Mouse (Mus musculus): Measurements from ENCODE around the gene Tmem100. TPM values are rescaled to one million over a fixed set of nuclear protein-coding genes. Genes with fewer than 3 reads are reported as not detected.

The Tmem100 gene
- 0.58 and 1.2 TPM in 2 replicates for polyA plus RNA-seq (2012)

DNA sequence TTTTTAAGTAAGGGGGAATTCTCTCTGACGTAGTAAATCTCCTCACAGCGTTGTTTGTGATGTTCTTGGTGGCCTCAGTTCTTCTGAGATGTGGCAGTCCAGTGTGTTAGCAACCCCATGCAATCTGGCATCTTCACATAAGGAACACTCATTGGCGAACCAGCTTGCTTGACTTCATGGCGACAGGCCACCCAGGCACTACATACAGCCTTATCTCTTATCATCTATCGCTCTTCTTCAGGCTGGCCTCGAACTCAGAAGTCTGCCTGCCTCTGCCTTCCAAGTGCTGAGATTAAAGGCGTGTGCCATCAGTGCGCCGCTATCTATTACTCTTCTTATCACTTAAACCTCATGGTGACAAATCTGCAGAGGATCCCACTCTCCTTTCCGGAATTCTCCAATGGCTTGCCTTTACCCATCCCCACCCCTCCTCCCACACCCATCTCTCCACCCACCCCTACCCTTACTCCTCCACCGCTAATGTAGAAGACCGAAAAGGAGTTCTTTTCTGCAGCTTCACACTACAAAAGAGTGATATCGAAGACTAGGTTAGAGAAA, at the start of gene Tmem100:
Gene Tmem100 (plus strand): TSS at position 508 of the 558 bp plus-strand sequence.
- TF ChIP-seq GATA1 (IDR thresholded peaks at IDR 0.05; ENCODE audit: low read length) = no peak

DNA sequence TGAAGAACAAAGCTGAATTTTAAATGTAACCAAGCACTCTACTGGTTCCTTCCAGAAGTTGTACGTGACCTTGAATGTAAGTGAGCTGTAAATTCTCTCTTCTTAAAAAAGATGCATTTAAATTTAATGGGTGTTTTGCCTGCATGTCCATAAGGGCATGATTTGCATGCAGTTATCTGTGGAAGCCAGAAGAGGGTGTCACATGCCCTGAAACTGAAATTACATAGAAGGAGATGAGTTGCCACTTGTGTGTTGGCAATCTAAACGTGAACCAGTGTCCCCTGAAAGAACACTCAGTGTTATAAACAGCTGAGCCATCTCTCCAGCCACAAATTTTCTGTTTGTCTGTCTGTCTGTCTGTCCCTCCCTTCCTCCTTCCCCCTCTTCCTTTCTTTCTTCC, 47.2 kb upstream of the Tmem100 start:
- no peak for TF ChIP-seq GATA1 (IDR thresholded peaks at IDR 0.05; ENCODE audit: low read length)

DNA sequence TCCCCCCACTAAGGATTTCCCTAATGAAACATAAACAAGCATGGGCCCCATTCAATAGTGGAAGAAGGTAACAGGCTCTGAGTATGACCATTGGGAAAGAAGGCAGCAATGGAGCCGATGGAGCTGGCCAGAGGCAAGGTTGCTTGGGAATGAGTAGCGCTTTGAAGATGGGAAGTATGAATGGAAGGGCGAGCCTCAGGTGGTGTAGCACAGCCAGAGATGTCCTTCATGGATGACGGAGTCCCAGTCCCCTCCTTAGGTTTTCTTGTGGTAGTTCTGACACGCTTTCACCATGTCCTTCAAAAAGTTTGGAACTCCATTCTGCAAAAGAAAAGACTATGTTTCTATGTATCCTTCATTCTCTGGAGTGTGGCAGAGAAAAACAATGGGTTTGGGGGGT, 45.7 kb upstream of the Tmem100 start:
- no peak for TF ChIP-seq GATA1 (IDR thresholded peaks at IDR 0.05; ENCODE audit: low read length)

DNA sequence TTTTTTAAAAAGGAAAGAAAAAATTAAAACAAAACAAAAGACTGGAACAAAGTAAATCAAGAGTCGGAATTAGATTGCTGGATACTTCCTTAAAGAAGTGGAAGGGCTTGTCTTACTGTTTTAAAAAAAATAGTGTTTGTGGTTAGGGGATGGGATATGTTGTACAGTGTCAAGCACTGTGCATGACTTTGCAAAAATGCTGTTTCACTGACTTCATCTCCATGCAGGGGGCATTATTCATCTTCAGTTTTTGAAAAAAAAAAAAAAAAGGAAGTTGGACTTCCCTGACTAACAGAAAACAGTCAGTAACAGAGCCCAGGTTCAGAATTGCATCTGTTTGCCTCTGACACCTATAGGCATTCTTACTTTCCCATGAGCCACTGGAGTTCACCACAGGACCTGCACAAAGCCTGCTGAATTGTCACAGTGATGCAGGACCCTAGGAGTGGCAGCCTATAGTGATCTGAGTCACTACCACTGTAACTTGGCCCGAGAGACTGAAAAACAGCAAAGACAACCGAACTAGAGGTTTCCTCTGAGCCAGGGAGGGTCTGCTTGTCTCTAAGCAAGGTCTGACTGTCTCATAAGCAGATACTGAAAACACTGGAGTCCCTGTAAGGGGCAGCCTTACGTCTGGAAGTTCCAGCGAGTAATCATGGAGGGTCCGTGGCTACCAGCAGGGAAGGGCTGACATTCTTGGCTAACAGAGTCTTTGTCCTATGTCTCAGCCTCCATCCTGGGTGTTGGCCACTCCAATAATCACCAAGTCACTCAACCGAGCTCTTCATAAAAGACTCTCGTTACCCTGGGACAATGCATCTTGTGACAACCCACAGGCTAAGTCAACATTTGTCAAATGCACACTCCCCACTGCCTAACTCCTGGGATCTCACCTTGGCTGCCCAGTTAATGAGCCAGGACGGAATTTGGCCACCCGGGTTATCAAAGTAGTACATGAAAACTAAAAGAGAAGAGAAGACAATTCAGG, 44.7 kb upstream of the Tmem100 start:
- TF ChIP-seq GATA1 (IDR thresholded peaks at IDR 0.05; ENCODE audit: low read length) = no peak

DNA sequence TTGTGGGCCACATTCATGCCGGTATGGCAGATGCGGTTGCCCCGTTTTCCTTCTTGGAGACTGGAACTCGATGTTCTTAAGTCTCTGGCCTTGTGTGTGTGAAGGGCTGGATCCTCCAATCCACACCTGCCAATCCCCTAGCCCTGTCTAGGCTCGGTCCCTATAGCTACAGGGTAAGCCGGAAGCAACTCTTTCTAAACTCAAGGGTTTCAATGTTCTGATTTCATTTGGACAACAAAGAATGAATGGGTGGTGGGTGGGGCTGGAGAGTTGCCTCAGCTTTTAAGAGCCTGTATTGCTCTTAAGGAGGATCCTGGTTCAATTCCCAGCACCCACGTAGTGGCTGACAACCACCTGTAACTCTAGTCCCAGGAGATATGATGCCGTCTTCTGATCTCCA, 43.6 kb upstream of the Tmem100 start:
- TF ChIP-seq GATA1 (IDR thresholded peaks at IDR 0.05; ENCODE audit: low read length) = no peak

DNA sequence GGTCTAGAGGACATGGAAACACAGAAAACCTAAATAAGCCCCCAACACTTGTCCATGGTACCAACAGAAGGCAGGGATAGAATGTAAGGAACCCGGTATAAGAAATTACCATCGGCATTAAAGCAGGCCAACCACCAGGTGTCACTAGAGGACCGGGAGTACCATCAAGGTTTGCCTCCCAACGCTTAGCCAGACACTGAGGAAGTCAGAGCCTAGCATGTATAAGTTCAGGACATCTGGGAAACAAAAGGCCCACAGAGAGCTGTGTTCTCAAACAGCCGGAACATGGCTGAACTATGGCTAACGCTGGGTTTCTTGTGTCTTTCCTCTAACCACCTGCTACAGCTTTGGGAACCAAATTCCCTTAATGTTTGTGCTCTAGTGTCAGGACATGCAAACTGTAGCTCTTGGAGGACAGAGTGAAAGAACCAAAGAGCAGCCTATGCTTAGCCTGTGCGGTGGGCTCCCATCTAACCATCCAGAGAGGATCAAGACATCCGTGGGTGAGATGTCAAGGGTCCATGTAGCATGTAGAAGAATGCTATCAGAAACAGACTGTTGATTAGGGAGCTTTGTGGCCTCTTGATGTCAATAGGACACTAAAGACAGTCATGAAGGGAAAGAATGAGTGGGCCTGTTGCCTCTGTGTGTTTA, 41.1 kb upstream of the Tmem100 start:
- TF ChIP-seq GATA1 (IDR thresholded peaks at IDR 0.05; ENCODE audit: low read length) = no peak

DNA sequence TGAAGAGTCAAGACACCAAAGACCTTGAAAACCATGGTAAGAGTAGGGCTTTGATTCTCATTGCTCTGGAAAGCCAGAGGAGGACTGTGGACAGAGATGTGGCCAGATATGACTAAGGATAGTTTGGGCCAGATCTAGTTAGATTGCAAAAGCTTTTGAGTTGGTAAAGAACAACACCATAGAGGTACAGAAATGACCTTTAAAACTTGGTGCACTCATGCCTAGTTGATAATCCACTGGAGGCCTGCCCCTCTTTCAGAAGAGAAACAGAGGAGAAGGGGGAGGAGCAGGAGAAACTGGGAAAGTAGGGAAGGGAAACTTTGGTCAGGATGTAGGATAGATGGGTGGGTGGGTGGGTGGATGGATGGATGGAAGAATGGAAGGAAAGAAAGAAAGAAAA, 38.5 kb upstream of the Tmem100 start:
- no peak for TF ChIP-seq GATA1 (IDR thresholded peaks at IDR 0.05; ENCODE audit: low read length)

DNA sequence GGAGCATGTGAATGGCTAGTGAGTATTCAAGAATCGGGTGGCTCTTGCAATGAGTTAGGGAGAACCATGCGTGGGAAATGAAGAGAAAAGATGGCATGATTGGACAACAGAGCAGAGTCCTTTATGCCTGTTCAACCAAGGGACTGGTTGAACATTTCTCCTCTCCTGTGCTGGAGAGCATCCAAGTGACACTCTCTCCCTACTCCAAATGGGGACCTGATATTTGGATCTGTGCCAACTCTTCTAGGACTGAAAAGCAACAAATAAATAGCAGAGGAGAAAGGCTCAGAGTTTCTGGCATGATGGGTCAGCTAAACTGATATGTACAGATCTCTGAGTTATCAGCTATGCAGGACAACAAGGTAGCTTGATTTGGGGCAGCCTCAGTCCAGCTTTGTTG, 35.4 kb upstream of the Tmem100 start:
- no peak for TF ChIP-seq GATA1 (IDR thresholded peaks at IDR 0.05; ENCODE audit: low read length)

DNA sequence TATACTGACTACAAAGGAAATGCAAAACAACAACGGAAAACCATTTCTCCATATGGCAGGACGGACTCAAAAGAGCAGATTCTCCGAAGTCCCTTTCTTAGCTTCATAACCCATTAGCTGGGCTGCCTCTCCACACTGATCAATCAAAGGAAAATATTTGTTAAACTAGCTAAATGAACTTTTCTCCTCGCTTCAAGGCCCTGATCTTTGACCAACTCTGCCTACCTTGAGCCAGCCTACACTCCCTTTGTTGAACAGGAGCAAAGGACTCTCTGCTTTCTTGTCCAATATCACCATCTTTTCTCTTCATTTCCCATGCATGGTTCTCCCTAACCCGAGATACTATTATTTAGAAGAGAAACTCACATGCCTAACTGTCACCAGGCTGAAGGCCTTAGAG, 34.6 kb upstream of the Tmem100 start:
- no peak for TF ChIP-seq GATA1 (IDR thresholded peaks at IDR 0.05; ENCODE audit: low read length)

DNA sequence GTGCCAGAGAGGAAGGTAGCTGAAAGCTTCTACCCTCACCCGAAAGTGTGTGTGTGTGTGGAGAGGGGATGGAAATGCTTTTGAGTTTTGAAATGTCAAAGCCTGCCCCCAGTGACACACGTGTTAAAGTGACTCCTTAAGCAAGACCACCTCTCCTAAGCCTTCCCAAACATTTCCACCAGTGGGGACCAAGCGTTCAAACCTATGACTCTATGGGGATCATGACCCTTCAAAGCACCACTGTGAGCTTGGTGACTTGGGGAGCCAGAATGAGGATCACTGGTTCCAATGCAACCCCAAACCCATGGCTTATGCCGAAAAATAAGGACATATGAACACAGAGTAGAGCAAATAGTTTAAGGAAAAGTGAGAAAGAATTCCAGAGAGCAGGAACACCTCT, 33.7 kb upstream of the Tmem100 start:
- no peak for TF ChIP-seq GATA1 (IDR thresholded peaks at IDR 0.05; ENCODE audit: low read length)

DNA sequence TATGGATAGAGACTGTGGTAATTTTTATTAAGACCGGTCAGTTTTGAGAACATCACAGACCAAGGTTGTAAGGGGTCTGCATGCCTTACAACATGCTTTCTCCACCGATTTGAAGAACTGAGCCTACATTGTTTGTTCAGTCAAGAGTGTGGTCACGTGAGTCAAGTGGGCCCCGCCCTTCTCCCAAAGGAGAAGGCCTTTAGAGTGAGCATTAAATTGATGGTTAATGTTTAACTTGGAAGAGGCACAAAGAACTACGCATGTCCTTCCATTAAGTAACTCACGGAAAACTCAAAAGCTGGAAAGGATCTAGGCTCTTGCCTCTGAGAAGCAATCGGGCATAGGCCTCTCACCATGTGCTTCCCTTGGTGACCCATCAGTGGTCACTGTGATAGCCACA, 33.3 kb upstream of the Tmem100 start:
- TF ChIP-seq GATA1 (IDR thresholded peaks at IDR 0.05; ENCODE audit: low read length) = no peak

DNA sequence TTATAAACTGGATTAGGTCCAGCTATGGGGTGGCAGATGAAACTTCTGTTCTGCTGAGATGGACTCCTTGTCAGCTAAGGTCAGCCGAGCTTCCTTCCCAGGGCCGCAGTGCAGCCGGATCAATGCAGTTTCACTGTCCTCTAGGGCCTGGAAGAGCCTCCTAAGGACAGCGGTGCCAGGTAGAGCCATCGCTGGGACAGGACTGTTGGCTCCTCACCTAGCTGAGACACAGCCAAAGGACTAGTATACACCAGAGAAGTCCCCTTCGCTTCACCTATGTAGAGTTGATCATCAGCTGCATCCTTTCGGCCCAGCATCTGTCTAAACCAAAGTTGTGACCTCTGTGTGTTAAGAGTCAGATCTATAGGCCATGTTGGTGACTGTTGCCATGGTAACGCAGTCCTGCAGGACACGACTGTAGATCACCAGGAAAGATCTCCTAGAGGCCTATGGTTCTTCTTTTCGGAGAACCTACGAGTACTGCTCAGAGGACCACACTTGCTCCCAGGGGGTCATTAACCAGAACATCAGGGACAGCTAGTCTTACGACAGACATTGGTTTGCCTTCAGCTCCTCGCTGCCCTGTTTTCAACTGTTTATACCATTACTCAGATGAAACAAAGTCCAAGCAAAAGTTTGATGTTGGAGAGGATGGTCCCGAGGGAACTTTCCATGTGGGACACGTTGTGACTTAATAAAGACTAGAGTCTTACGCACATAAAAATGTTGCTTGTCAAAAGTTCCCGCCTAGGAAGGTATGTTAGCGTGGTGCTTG, 31.0 kb upstream of the Tmem100 start:
- no peak for TF ChIP-seq GATA1 (IDR thresholded peaks at IDR 0.05; ENCODE audit: low read length)

DNA sequence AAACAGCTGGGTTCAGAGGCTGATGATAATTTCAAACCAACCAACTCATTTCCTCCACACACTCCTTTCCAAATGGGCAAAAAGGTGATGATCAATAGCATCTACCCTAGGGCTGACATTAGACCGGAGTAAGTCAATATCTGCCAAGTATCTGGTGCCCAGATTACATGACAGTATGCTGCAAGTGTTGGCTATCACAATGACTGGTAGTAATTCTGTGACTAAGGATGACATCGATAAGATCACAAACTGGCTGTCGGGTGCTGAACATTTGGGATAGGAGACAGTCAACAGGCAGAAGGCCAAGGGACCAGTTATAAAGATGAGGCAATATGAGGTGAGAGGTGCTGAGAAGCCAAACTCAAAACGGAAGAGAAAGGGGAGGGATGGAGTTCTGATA, 29.5 kb upstream of the Tmem100 start:
- TF ChIP-seq GATA1 (IDR thresholded peaks at IDR 0.05; ENCODE audit: low read length) = no peak

DNA sequence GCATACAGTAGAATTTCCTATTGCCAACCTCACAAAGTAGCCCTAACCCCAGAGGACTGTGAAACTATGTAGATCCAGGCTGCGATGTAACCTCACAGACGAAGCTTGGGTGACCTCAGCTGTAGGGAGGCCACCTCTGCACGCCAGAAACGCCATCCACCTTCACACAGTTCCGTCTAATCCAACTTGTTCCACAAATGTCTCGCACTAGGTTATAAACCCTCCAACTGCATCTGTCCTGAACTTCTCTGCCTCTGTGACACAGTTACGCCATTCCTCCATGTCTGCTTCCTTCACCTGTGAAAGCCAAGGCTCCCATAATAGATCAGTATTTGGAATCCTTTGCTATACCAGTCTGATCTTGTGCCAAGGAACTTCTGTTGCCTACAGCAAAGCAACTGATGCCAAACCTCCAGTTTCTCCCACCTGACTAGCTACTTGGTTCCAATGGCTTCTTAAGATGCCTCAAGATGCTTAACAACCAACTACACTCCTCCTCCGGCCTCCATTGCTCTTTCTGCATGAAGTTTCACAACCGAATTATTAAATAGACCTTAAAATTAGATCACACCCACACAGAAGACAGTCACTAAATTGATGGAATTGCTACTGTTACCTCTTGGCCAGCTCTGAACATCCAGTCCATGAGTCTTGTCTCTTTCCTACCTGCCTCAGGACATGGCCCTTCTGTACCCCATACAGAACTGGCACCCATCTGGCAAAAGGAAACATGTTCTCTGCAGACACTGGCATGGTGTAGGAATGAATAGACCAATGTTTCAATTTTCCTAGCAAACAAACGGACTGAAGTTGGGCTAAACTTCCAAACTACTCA, 28.5 kb upstream of the Tmem100 start:
- TF ChIP-seq GATA1 (IDR thresholded peaks at IDR 0.05; ENCODE audit: low read length) = no peak
